Mouse (Mus musculus): ENCODE data around the gene Ldlrap1. TPM values are rescaled to one million over a fixed set of nuclear protein-coding genes. Genes with fewer than 3 reads are reported as not detected.

Gene Ldlrap1
- polyA plus RNA-seq, 1 experiment from 2014 or later: 5.3 TPM

DNA sequence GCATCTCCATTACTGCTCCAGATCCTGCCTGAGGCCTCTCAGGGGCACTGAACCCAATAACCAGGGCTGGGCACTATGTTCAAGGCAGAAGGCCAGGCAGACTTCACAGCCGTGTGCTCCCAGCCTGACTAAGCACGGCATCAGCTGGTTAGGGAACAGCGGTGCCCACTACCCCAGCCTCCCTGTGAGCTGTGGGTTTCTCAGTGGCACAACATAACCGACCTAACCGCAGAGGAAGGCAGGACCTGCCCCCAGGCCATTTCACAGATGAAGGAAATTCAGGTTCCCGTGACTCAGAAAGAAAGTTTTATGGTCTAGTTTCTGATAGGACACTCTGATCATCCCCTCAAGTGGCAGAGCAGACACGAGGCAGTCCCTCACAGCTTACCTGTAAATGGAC is 10.9 kb downstream of the Ldlrap1 start:
- no peaks in the 10 kb centered on the region for H3K27me3 ChIP-seq (replicated peaks)
- peaks cover 22% of the 10 kb centered on the region for H3K4me1 ChIP-seq
- H3K4me3 ChIP-seq: no peak overlapping the region
- no peak overlapping the region for H3K9ac ChIP-seq
- H3K4me2 ChIP-seq (replicated peaks): no peak overlapping the region
- no peak for ATAC-seq (ENCODE audit: low FRiP score, low read depth)
- no peaks in the 10 kb centered on the region for H3K36me3 ChIP-seq
- no peak overlapping the region for H3K27ac ChIP-seq
- H3K9me3 ChIP-seq: no peaks in the 10 kb centered on the region
- WGBS: 81% methylated on average over 7 of the region's 7 CpGs

DNA sequence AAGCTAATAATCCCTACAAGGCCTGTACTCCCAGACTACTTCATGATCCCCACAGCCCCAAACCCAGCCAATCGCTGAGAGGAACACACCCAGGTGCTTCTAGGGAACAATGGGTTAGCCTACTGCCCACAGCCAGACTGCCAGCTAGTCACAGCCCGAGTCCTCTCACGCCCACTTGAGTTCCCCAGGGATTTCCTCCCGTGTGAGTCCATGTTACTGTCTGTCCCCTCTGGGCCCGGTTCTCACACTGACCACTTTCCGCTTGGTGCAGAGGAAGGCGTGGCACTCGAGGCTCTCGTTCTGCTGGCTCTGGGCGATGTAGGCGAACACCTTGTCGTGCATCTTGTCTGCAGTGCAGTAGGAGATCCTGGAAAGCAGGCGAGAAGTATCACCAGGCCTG is 12.9 kb downstream of the Ldlrap1 start:
- no peaks in the 10 kb centered on the region for H3K27me3 ChIP-seq (replicated peaks)
- H3K36me3 ChIP-seq: no peaks in the 10 kb centered on the region
- WGBS: 85% methylated on average over 13 of the region's 13 CpGs
- no peak overlapping the region for H3K4me3 ChIP-seq
- H3K9me3 ChIP-seq: no peaks in the 10 kb centered on the region
- no peak overlapping the region for H3K27ac ChIP-seq
- no peak for ATAC-seq (ENCODE audit: low FRiP score, low read depth)
- no peak overlapping the region for H3K4me2 ChIP-seq (replicated peaks)
- H3K4me1 ChIP-seq: peaks cover 22% of the 10 kb centered on the region
- H3K9ac ChIP-seq: no peak overlapping the region

DNA sequence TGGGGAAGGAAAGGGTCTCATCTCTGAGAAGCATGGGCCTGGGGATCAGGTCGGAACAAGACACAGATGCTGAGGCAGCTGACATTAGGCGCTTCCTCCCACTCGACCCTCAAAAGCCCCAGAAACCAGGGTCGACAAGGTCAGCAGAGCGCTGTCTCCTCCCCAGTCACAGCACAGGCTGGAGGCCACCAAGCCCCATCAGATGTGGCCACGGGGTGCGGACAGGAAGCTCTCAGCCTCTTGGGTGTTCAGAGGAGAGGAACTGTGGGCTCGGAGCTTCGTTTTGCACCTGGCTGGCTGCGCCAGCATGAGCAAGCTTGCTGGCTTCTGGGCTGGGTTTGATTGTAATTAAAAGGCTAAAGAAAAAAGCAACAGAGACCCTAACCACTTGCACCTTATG is 13.5 kb downstream of the Ldlrap1 start:
- Histone ChIP-seq H3K9ac (no peak overlapping the region), H3K4me3 (no peak overlapping the region), H3K9me3 (no peaks in the 10 kb centered on the region), H3K4me1 (peaks cover 22% of the 10 kb centered on the region), H3K36me3 (no peaks in the 10 kb centered on the region), H3K4me2 (replicated peaks) (no peak overlapping the region), H3K27ac (no peak overlapping the region), H3K27me3 (replicated peaks) (no peaks in the 10 kb centered on the region)
- 60% methylated on average over 10 of the region's 10 CpGs for WGBS
- no peak for ATAC-seq (ENCODE audit: low FRiP score, low read depth)

DNA sequence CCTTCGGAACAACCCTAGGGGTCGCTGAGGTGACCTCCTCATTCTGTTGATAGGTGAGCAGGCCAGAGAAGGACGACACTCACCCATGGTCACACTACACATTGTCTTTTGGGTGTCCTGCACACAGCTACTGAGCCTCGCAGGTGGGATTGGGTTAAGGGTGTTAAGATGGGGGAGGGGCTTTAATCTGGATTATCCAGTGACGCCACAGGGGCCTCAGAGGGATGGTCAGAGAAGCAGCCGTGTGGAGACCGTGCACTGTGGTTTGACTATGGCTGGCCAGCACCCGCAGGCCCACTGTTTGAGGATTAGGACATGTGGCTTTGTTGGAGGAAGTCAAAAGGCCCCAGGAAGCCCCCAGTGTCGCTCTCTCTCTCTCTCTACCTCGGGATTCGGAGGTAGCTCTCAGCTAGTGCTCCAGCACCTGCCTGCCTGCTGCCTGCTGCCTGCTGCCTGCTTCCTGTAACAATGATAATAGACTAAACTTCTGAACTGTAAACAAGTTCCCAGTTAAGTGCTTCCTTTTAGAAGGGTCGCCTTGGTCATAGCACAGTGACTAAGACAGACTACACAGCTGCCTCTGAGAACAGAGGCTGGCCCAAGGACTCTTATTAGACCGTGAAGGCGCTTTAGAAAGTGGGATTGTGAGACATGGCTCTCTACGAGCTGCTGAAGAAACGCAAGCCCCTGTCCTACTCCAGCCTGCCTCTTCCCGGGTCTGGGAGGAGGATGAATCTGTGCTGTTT is 14.1 kb downstream of the Ldlrap1 start:
- Histone ChIP-seq H3K9me3 (no peaks in the 10 kb centered on the region), H3K36me3 (no peaks in the 10 kb centered on the region), H3K4me2 (replicated peaks) (no peak overlapping the region), H3K4me3 (no peak overlapping the region), H3K27ac (no peak overlapping the region), H3K27me3 (replicated peaks) (no peaks in the 10 kb centered on the region), H3K4me1 (peaks cover 22% of the 10 kb centered on the region), H3K9ac (no peak overlapping the region)
- WGBS: 47% methylated on average over 17 of the region's 17 CpGs
- ATAC-seq (ENCODE audit: low FRiP score, low read depth): no peak

DNA sequence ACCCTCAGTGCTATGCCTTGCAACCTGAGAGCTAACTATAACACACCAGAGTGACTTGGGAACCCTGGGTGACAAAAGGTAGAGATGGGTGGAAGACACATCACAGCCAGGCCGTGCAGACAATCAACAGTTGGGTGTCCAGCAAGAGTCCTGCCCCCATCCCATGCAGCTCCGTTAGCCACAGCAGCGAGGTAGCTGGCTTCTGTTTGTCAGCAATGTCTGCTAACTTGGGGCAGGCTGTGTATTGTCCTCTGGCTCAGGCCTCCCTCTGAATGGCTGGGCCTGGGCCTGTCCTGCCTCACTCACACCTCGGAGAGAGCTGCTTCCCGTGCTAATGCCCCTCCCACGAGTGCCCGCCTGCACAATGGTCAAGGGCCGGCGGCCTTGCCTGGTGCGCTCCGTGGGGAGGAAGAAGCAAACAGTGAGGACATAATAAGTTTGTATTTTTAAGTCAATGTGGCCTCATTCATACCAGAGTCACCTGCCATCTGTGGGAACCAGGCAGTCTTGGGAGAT is 14.9 kb downstream of the Ldlrap1 start:
- no peaks in the 10 kb centered on the region for H3K27me3 ChIP-seq (replicated peaks)
- H3K4me1 ChIP-seq: peaks cover 22% of the 10 kb centered on the region
- H3K36me3 ChIP-seq: no peaks in the 10 kb centered on the region
- no peak overlapping the region for H3K4me2 ChIP-seq (replicated peaks)
- H3K9me3 ChIP-seq: no peaks in the 10 kb centered on the region
- WGBS: 50% methylated on average over 11 of the region's 11 CpGs
- no peak for ATAC-seq (ENCODE audit: low FRiP score, low read depth)
- no peak overlapping the region for H3K4me3 ChIP-seq
- no peak overlapping the region for H3K9ac ChIP-seq
- no peak overlapping the region for H3K27ac ChIP-seq

DNA sequence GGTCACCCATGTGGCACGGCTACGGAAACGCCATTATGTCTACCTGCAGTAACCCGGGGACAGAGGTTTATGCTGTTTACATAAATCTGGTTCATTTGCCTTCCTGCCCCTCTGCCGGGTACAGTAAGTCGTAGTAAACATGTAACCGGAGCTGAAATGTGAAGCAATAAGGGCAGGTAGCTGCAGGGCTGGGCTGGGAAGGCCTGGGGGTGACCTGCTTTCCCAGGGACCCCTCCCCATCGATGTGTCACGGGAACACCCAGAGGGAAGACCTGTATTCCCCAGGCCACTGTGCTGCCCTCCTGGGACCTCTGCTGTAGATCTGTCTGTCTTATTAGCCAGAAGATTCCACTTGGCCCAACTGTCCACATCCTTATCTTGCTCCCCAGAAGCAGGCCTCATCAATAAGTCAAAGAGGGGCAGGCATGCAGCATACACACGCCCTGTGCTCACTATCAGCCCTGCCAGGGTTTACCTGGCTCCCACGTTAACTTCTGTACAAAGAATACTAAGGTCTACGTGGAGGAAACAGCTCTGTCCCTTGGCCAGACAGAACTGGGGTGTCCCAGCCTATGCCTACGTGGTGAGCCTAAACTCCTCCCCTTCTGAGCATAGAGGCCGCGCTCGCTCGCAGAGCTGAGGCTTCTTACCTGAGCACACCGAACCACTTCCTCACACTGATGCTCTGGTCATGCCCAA is 16.0 kb downstream of the Ldlrap1 start:
- no peak overlapping the region for H3K4me2 ChIP-seq (replicated peaks)
- peaks cover 22% of the 10 kb centered on the region for H3K4me1 ChIP-seq
- no peak for ATAC-seq (ENCODE audit: low FRiP score, low read depth)
- H3K36me3 ChIP-seq: no peaks in the 10 kb centered on the region; the same call in 1 of the 2 replicates
- WGBS: 81% methylated on average over 18 of the region's 18 CpGs
- H3K4me3 ChIP-seq: no peak overlapping the region
- H3K9ac ChIP-seq: no peak overlapping the region
- H3K27ac ChIP-seq: no peak overlapping the region
- no peaks in the 10 kb centered on the region for H3K9me3 ChIP-seq
- no peaks in the 10 kb centered on the region for H3K27me3 ChIP-seq (replicated peaks)

DNA sequence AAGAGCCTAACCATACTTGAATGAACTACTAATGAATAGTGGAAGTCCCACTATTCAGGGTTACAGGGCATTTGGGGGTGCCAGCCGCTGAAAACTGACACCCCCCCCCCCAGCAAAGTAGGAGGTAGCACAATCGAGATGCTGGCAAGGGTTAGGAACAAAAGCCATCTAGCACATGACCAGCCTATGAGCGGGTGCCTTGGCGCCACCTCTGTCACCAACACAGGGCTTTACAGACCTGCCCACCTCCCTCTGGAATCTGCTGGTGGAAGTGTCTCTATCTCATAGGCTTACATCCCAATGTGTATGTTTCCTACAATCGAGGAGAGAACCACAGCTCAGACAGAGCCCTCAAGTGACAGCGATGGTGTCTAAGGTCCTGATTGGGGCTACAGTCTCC is 17.0 kb downstream of the Ldlrap1 start:
- Histone ChIP-seq H3K27me3 (replicated peaks) (no peaks in the 10 kb centered on the region), H3K27ac (no peak overlapping the region), H3K9me3 (no peaks in the 10 kb centered on the region), H3K4me3 (no peak overlapping the region), H3K9ac (no peak overlapping the region), H3K36me3 (no peaks in the 10 kb centered on the region; the same call in 1 of the 2 replicates), H3K4me1 (peaks cover 22% of the 10 kb centered on the region), H3K4me2 (replicated peaks) (no peak overlapping the region)
- WGBS: 80% methylated on average over 6 of the region's 6 CpGs
- ATAC-seq (ENCODE audit: low FRiP score, low read depth): no peak

DNA sequence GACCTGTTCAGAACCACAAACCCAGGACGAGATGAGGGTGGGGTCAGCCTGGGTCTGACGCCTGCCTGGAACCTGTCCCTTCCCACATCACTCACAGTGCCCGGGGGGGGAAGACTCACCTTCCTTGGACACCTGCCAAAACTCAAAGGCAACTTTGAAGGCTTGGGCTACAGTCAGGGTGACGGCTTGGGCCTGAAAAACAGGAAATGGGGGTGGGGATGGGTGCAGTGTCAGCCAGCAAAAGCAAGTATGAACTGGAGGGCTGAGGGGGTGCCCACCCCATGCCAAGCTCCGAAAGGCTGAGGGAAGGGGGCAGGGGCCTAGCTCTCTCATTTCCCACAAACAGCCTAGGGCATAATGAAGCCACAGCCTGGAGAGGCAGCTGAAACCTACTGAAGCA is 17.6 kb downstream of the Ldlrap1 start:
- Histone ChIP-seq H3K4me3 (no peak overlapping the region), H3K27me3 (replicated peaks) (no peaks in the 10 kb centered on the region), H3K4me2 (replicated peaks) (no peak overlapping the region), H3K9ac (no peak overlapping the region), H3K9me3 (no peaks in the 10 kb centered on the region), H3K36me3 (no peaks in the 10 kb centered on the region; the same call in 1 of the 2 replicates), H3K4me1 (peaks cover 22% of the 10 kb centered on the region), H3K27ac (no peak overlapping the region)
- 83% methylated on average over 5 of the region's 5 CpGs for WGBS
- no peak for ATAC-seq (ENCODE audit: low FRiP score, low read depth)

DNA sequence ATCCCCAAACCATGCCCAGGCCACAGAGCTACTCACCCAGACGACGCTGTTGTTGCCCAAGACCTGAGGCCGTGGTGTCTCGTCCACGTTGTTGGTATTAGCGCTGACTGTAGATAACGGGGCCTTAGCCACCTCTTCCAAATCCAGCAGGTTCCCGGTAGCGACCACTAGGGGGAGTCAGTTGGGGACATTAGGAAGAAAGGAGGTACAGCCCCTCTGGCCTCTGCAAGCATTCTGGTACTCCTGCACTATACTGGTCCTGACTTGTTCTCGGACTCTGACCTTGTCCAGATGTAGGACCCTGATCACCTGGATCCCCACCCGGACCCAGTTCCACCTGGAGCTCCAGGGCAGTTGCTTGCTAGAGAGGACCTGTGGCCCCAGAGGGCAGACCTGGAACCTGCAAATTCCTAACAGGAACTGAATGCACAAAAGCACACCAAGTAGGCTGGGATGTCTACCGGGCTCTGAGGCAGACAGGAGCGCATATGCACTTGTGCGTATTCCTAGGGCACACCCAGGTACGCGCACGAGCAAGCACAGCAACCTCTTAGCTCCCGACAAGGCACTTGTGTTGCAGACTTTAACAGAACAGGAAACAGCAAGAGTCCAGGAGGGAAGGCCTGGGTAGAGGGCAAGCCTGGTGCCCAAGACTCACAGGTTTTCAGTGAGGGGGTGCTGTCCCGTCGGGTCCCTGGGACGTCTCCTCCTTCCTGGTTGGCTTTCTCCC is 18.4 kb downstream of the Ldlrap1 start:
- H3K27ac ChIP-seq: no peak overlapping the region
- peaks cover 18% of the 10 kb centered on the region for H3K4me1 ChIP-seq
- H3K9ac ChIP-seq: no peak overlapping the region
- WGBS: 68% methylated on average over 21 of the region's 21 CpGs
- H3K27me3 ChIP-seq (replicated peaks): no peaks in the 10 kb centered on the region
- no peaks in the 10 kb centered on the region for H3K9me3 ChIP-seq
- no peaks in the 10 kb centered on the region; the same call in 1 of the 2 replicates for H3K36me3 ChIP-seq
- H3K4me2 ChIP-seq (replicated peaks): no peak overlapping the region
- H3K4me3 ChIP-seq: no peak overlapping the region
- no peak for ATAC-seq (ENCODE audit: low FRiP score, low read depth)

DNA sequence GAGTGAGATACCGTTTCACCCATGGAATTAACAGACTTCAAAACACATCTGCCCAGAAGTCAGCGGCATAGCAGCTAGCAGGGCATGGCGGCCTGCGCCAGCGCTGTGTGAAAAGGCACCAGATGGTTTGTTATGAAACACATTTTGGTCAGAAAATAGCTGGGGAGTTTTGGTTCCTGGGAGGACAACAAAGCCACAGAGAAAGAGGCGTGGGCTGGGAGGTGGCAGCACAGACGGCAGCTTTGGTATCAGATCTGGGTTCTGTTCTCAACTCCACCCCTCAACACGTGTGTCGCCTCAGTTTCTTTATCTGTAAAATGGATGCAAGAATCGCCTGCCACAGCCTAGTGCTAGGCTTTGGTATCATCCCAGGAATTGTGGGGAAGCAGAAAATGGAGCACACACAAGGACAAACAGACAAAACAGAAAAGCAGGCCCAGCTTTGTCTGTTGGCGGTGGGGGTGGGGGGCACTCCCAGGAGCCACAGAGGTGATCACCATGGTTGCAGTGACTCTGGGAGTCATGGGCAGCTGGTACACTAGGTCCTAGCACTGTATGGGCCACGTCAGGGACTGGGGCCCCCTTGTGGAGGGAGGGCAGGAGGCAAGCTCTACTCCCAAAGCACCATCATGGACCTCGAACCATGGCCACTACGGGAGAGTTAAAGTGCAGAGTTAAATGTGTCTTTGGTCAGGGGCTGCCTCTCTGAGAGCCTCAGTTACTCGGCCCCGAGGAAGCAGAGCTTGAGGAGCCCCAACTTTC is 21.7 kb downstream of the Ldlrap1 start:
- no peaks in the 10 kb centered on the region; the same call in 1 of the 2 replicates for H3K36me3 ChIP-seq
- H3K9me3 ChIP-seq: no peaks in the 10 kb centered on the region
- no peak overlapping the region for H3K27ac ChIP-seq
- peaks cover 6% of the 10 kb centered on the region for H3K4me1 ChIP-seq
- no peak overlapping the region for H3K9ac ChIP-seq
- WGBS: 84% methylated on average over 16 of the region's 16 CpGs
- no peaks in the 10 kb centered on the region for H3K27me3 ChIP-seq (replicated peaks)
- no peak for ATAC-seq (ENCODE audit: low FRiP score, low read depth)
- H3K4me3 ChIP-seq: no peak overlapping the region
- H3K4me2 ChIP-seq (replicated peaks): no peak overlapping the region

DNA sequence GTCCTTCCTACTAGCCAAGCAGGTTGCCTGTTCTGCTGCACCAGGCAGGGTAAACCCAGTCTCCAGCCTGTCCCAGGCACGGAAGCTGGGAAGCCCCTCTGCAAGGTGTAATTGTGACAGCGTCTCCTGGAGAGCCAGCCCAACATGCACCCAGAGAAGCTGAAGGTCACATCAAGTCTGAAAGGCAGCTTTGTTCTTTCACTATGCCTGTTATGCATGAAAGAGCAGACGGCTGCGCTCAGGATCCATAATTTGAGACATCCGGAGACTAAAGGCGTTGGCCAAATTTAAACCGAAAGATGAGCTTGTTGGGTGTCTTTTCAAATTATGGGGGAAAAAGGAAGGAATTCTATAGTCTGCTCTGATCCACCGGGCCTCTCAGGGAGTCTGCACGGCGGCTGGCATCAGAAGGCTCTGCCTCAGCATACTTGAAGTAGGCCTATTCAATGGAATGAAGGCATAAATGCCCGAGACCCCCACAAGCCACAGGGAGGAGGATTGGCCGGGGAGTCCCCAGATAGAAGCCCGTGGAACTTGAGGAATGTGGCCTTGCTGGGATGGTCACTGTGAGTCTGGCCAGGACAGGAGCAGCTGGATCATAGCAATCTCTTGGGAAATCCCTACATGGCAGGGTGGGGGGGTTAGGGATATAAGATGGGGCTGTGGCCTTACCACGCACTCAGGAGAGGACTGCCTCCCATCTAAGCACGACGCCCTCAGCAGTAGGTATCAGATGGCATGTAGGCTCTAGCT is 23.8 kb downstream of the Ldlrap1 start:
- Histone ChIP-seq H3K4me3 (no peak overlapping the region), H3K36me3 (no peaks in the 10 kb centered on the region; the same call in 1 of the 2 replicates), H3K9ac (no peak overlapping the region), H3K9me3 (no peaks in the 10 kb centered on the region), H3K4me2 (replicated peaks) (no peak overlapping the region), H3K27ac (no peak overlapping the region), H3K4me1 (peaks cover 6% of the 10 kb centered on the region), H3K27me3 (replicated peaks) (no peaks in the 10 kb centered on the region)
- no peak for ATAC-seq (ENCODE audit: low FRiP score, low read depth)
- WGBS: 63% methylated on average over 16 of the region's 16 CpGs
